Mouse (Mus musculus): ENCODE results near the gene Otos. TPM values are rescaled to one million over a fixed set of nuclear protein-coding genes. Genes with fewer than 3 reads are reported as not detected.

Otos gene
- polyA plus RNA-seq, 2 experiments = 0.10 to 0.18 TPM

GRCm38 (mm10) chr1:92607711-92608110 is 40.9 kb downstream of the Otos start:
- Histone ChIP-seq H3K9ac (replicated peaks) (no peak overlapping the region), H3K9me3 (ENCODE audit: control insufficient read depth, low read length) (no peaks in the 10 kb centered on the region), H3K27me3 (ENCODE audit: control insufficient read depth, insufficient read depth, low read length) (no peaks in the 10 kb centered on the region), H3K27ac (no peak overlapping the region), H3K4me1 (replicated peaks; ENCODE audit: control insufficient read depth in 2 of 2, insufficient read depth in 2 of 2, low read length in 1 of 2) (no peaks in the 10 kb centered on the region), H3K4me3 (ENCODE audit: insufficient read depth in 1 of 2, low read depth in 2 of 2, low read length in 2 of 2) (no peak overlapping the region), H3K4me2 (ENCODE audit: low read depth) (no peak overlapping the region), H3K36me3 (replicated peaks; ENCODE audit: control insufficient read depth, insufficient read depth, low read depth) (no peaks in the 10 kb centered on the region)
- ATAC-seq (ENCODE audit: insufficient read depth) (no peak), DNase-seq (ENCODE audit: low read depth in 3 of 3, low spot score in 3 of 3) (no peak)
- TF ChIP-seq CTCF (IDR thresholded peaks at IDR 0.05; ENCODE audit: low read depth) = no peak
- TF ChIP-seq EP300 (IDR thresholded peaks at IDR 0.05; ENCODE audit: low read depth) = no peak
- 43% methylated on average over 4 of the region's 4 CpGs for WGBS (ENCODE audit: insufficient replicate concordance)

- 52% methylated on average over 1 of the region's 1 CpGs for WGBS (ENCODE audit: insufficient replicate concordance)
- Histone ChIP-seq H3K9ac (replicated peaks) (no peak within 1 kb of the TSS), H3K4me2 (ENCODE audit: low read depth) (no peak within 1 kb of the TSS), H3K27ac (no peak within 1 kb of the TSS), H3K36me3 (replicated peaks; ENCODE audit: control insufficient read depth, insufficient read depth, low read depth) (no peaks in the 10 kb centered on the region), H3K9me3 (ENCODE audit: control insufficient read depth, low read length) (no peaks in the 10 kb centered on the region), H3K4me3 (ENCODE audit: insufficient read depth in 1 of 2, low read depth in 2 of 2, low read length in 2 of 2) (no peak within 1 kb of the TSS), H3K27me3 (ENCODE audit: control insufficient read depth, insufficient read depth, low read length) (no peaks in the 10 kb centered on the region), H3K4me1 (replicated peaks; ENCODE audit: control insufficient read depth in 2 of 2, insufficient read depth in 2 of 2, low read length in 1 of 2) (no peaks in the 10 kb centered on the region)
- DNase-seq (ENCODE audit: low read depth in 3 of 3, low spot score in 3 of 3) (no peak), ATAC-seq (ENCODE audit: insufficient read depth) (no peak)
- TF ChIP-seq CTCF (IDR thresholded peaks at IDR 0.05; ENCODE audit: low read depth) (no peak), EP300 (IDR thresholded peaks at IDR 0.05; ENCODE audit: low read depth) (no peak)
Observed at GRCm38 (mm10) chr1:92605482-92605881, 43.2 kb downstream of the Otos start, which contains the start of gene Olfr1410. TSS of gene Olfr1410 (plus strand) at chr1:92605782.

GRCm38 (mm10) chr1:92596019-92596418 is 52.6 kb downstream of the Otos start:
- TF ChIP-seq EP300 (IDR thresholded peaks at IDR 0.05; ENCODE audit: low read depth) (no peak), CTCF (IDR thresholded peaks at IDR 0.05; ENCODE audit: low read depth) (no peak)
- ATAC-seq (ENCODE audit: insufficient read depth) = no peak

More at GRCm38 (mm10) chr1:92596019-92596418, 52.6 kb downstream of the Otos start:
- 58% methylated on average over 3 of the region's 3 CpGs for WGBS (ENCODE audit: insufficient replicate concordance)
- Histone ChIP-seq H3K4me3 (ENCODE audit: insufficient read depth in 1 of 2, low read depth in 2 of 2, low read length in 2 of 2) (no peak overlapping the region), H3K4me1 (replicated peaks; ENCODE audit: control insufficient read depth in 2 of 2, insufficient read depth in 2 of 2, low read length in 1 of 2) (no peaks in the 10 kb centered on the region), H3K27ac (no peak overlapping the region), H3K36me3 (replicated peaks; ENCODE audit: control insufficient read depth, insufficient read depth, low read depth) (no peaks in the 10 kb centered on the region), H3K4me2 (ENCODE audit: low read depth) (no peak overlapping the region), H3K9me3 (ENCODE audit: control insufficient read depth, low read length) (no peaks in the 10 kb centered on the region), H3K27me3 (ENCODE audit: control insufficient read depth, insufficient read depth, low read length) (no peaks in the 10 kb centered on the region), H3K9ac (replicated peaks) (no peak overlapping the region)
- no peak for DNase-seq (ENCODE audit: low read depth in 3 of 3, low spot score in 3 of 3)

Other genes with a start within 250 kb of the Otos start
- 39.5 and 44.0 TPM in 2 replicates for gene Ndufa10, start 175.0 kb downstream of the Otos start, polyA plus RNA-seq (2012; rRNA removed)
- 152 and 153 TPM in 2 replicates for gene Ndufa10, start 175.0 kb downstream of the Otos start, polyA plus RNA-seq (2014; fragmentation: Nextera tagmentation; extraction: Ambion mirVana)
- not detected in 2 replicates for gene Olfr1416, start 163.7 kb downstream of the Otos start, polyA plus RNA-seq (2012; rRNA removed)
- not detected in 2 replicates for gene Olfr1416, start 163.7 kb downstream of the Otos start, polyA plus RNA-seq (2014; fragmentation: Nextera tagmentation; extraction: Ambion mirVana)
- gene Olfr1415, start 152.7 kb downstream of the Otos start, polyA plus RNA-seq (2012; rRNA removed) = not detected in 2 replicates
- gene Olfr1415, start 152.7 kb downstream of the Otos start, polyA plus RNA-seq (2014; fragmentation: Nextera tagmentation; extraction: Ambion mirVana) = not detected in 2 replicates
- not detected in 2 replicates for gene Olfr1414, start 130.2 kb downstream of the Otos start, polyA plus RNA-seq (2012; rRNA removed)
- gene Olfr1414, start 130.2 kb downstream of the Otos start, polyA plus RNA-seq (2014; fragmentation: Nextera tagmentation; extraction: Ambion mirVana) = not detected in 2 replicates
- gene Olfr1413, start 77.5 kb downstream of the Otos start, polyA plus RNA-seq (2012; rRNA removed) = not detected in 2 replicates
- gene Olfr1413, start 77.5 kb downstream of the Otos start, polyA plus RNA-seq (2014; fragmentation: Nextera tagmentation; extraction: Ambion mirVana) = not detected in 2 replicates
- not detected in 2 replicates for gene Olfr1412, start 63.1 kb downstream of the Otos start, polyA plus RNA-seq (2012; rRNA removed)
- not detected in 2 replicates for gene Olfr1412, start 63.1 kb downstream of the Otos start, polyA plus RNA-seq (2014; fragmentation: Nextera tagmentation; extraction: Ambion mirVana)
- not detected in 2 replicates for gene Olfr1411, start 54.4 kb downstream of the Otos start, polyA plus RNA-seq (2012; rRNA removed)
- gene Olfr1411, start 54.4 kb downstream of the Otos start, polyA plus RNA-seq (2014; fragmentation: Nextera tagmentation; extraction: Ambion mirVana) = not detected in 2 replicates
- not detected in 2 replicates for gene Olfr1410, start 43.1 kb downstream of the Otos start, polyA plus RNA-seq (2012; rRNA removed)
- not detected in 2 replicates for gene Olfr1410, start 43.1 kb downstream of the Otos start, polyA plus RNA-seq (2014; fragmentation: Nextera tagmentation; extraction: Ambion mirVana)
- not detected in 2 replicates for gene Olfr12, start 31.1 kb downstream of the Otos start, polyA plus RNA-seq (2012; rRNA removed)
- not detected in 2 replicates for gene Olfr12, start 31.1 kb downstream of the Otos start, polyA plus RNA-seq (2014; fragmentation: Nextera tagmentation; extraction: Ambion mirVana)
- 98.4 and 99.3 TPM in 2 replicates for gene Cops9, start 6.9 kb downstream of the Otos start, polyA plus RNA-seq (2012; rRNA removed)
- 230 and 237 TPM in 2 replicates for gene Cops9, start 6.9 kb downstream of the Otos start, polyA plus RNA-seq (2014; fragmentation: Nextera tagmentation; extraction: Ambion mirVana)
- gene Gpc1, start 182.8 kb upstream of the Otos start, polyA plus RNA-seq (2012; rRNA removed) = 1.6 and 1.7 TPM in 2 replicates
- 1.8 and 2.1 TPM in 2 replicates for gene Gpc1, start 182.8 kb upstream of the Otos start, polyA plus RNA-seq (2014; fragmentation: Nextera tagmentation; extraction: Ambion mirVana)